Mouse (Mus musculus) ovary, postnatal 36 days (tissue): Measurements from ENCODE around the gene Zic2.
A peak's percentile ranks its signal among the peaks of the same experiment; 100 is the strongest.

Experiments used
- DNase-seq: peaks from one replicate; pipeline ENCODE4 v3.0.0; 2022; ENCODE audit warnings: low spot score, mixed read lengths

The Zic2 gene

GRCm38 (mm10) chr14:122461966-122462365 is 13.3 kb upstream of the Zic2 start:
- no peak for DNase-seq

GRCm38 (mm10) chr14:122462689-122463079 is 12.6 kb upstream of the Zic2 start:
- DNase-seq, result no peak

- DNase-seq, result peak; percentile 12
These were observed 12.0 kb upstream of the Zic2 start for GRCm38 (mm10) chr14:122463080-122463691.

GRCm38 (mm10) chr14:122463734-122464341 is 11.4 kb upstream of the Zic2 start:
- DNase-seq, result peak; percentile 39

- peak; percentile 13 for DNase-seq
These were observed 10.9 kb upstream of the Zic2 start for GRCm38 (mm10) chr14:122464351-122464762.

GRCm38 (mm10) chr14:122464763-122465741 is 10.2 kb upstream of the Zic2 start, which contains the start of gene Zic5:
TSS of gene Zic5 (minus strand) at chr14:122465677.
- DNase-seq, result no peak

- DNase-seq, result no peak
These were observed 9.2 kb upstream of the Zic2 start for GRCm38 (mm10) chr14:122465931-122466490.

- DNase-seq, result no peak
These were observed 8.4 kb upstream of the Zic2 start for GRCm38 (mm10) chr14:122466756-122467362.

GRCm38 (mm10) chr14:122467926-122468841 is 7.1 kb upstream of the Zic2 start:
- no peak for DNase-seq

GRCm38 (mm10) chr14:122468971-122469755 is 6.1 kb upstream of the Zic2 start:
- no peak for DNase-seq

- DNase-seq, result no peak
These were observed 3.7 kb upstream of the Zic2 start for GRCm38 (mm10) chr14:122471449-122472085.

GRCm38 (mm10) chr14:122472161-122472560 is 3.1 kb upstream of the Zic2 start:
- no peak for DNase-seq

GRCm38 (mm10) chr14:122472647-122473046 is 2.6 kb upstream of the Zic2 start:
- no peak for DNase-seq

- DNase-seq, result no peak
These were observed 2.0 kb upstream of the Zic2 start for GRCm38 (mm10) chr14:122473211-122473751.

GRCm38 (mm10) chr14:122474041-122474890 is 969 bp upstream of the Zic2 start:
- no peak for DNase-seq

- no peak for DNase-seq
These were observed 364 bp downstream of the Zic2 start for GRCm38 (mm10) chr14:122475557-122476040.

GRCm38 (mm10) chr14:122476041-122476821 is 996 bp downstream of the Zic2 start:
- DNase-seq, result peak; percentile 19
